Comparison of ENCODE assay signal across 35 mouse cellular contexts in genomic region chr19:35870720-35871119, GRCm38 (mm10).
"Had no signal": no experiment of that assay in that cellular context is flagged by ENCODE, and none has a peak within 500 bp of the region (broad histone marks: within the 10 kb centered on the region; RNA-seq: fewer than 3 reads in every experiment).

No protein-coding gene starts in this region.

- H3K27me3 ChIP-seq: heart, embryonic 12.5 days; heart, embryonic 13.5 days; heart, embryonic 15.5 days; hindbrain, embryonic 12.5 days; hindbrain, embryonic 13.5 days; hindbrain, embryonic 15.5 days; intestine, embryonic 15.5 days; kidney, embryonic 15.5 days had no signal

- H3K4me2 ChIP-seq: heart, embryonic 11.5 days; heart, embryonic 12.5 days; heart, embryonic 13.5 days; heart, embryonic 15.5 days; hindbrain, embryonic 12.5 days; hindbrain, embryonic 13.5 days; hindbrain, embryonic 14.5 days; hindbrain, embryonic 15.5 days; intestine, embryonic 15.5 days; kidney, embryonic 15.5 days had no signal

- H3K4me3 ChIP-seq: heart, embryonic 10.5 days; heart, embryonic 12.5 days; heart, embryonic 13.5 days; heart, embryonic 15.5 days; hindbrain, embryonic 10.5 days; hindbrain, embryonic 12.5 days; hindbrain, embryonic 13.5 days; hindbrain, embryonic 15.5 days; intestine, embryonic 15.5 days; kidney, embryonic 15.5 days; layer of hippocampus, adult 2 months; left cerebral cortex, adult 2 months had no signal

- H3K9me3 ChIP-seq: heart, embryonic 10.5 days; heart, embryonic 12.5 days; heart, embryonic 13.5 days; heart, embryonic 15.5 days; hindbrain, embryonic 10.5 days; hindbrain, embryonic 12.5 days; hindbrain, embryonic 13.5 days; hindbrain, embryonic 15.5 days; intestine, embryonic 15.5 days; kidney, embryonic 15.5 days had no signal

- ATAC-seq: hindbrain, embryonic 16.5 days; hindbrain, postnatal 0 days; inflammation-experienced regulatory T-cells, adult 6 months; intestine, embryonic 15.5 days; intestine, embryonic 16.5 days; intestine, postnatal 0 days had no signal

- DNase-seq: heart, postnatal 10 days; heart, postnatal 14 days; heart, postnatal 4 days; kidney, adult 11 months; kidney, adult 18-20 months; kidney, adult 2 months; kidney, adult 8-10 months; kidney, adult 9 months; kidney, postnatal 10 days; kidney, postnatal 14 days; kidney, postnatal 25 days; kidney, postnatal 36 days; kidney, postnatal 4 days; layer of hippocampus, adult 9-11 months; layer of hippocampus, postnatal 36 days had no signal

- H3K4me1 ChIP-seq: heart, embryonic 10.5 days; heart, embryonic 12.5 days; heart, embryonic 13.5 days; heart, embryonic 15.5 days; hindbrain, embryonic 10.5 days; hindbrain, embryonic 12.5 days; hindbrain, embryonic 13.5 days; hindbrain, embryonic 15.5 days; intestine, embryonic 15.5 days; kidney, embryonic 15.5 days had no signal

- H3K9ac ChIP-seq: heart, embryonic 12.5 days; heart, embryonic 13.5 days; heart, embryonic 15.5 days; hindbrain, embryonic 12.5 days; hindbrain, embryonic 13.5 days; hindbrain, embryonic 14.5 days; hindbrain, embryonic 15.5 days; intestine, embryonic 15.5 days; kidney, embryonic 15.5 days had no signal

- H3K36me3 ChIP-seq: heart, embryonic 10.5 days; heart, embryonic 12.5 days; heart, embryonic 13.5 days; heart, embryonic 15.5 days; hindbrain, embryonic 10.5 days; hindbrain, embryonic 12.5 days; hindbrain, embryonic 13.5 days; hindbrain, embryonic 15.5 days; intestine, embryonic 15.5 days; kidney, embryonic 15.5 days had no signal

- H3K27ac ChIP-seq: heart, embryonic 10.5 days; heart, embryonic 13.5 days; heart, embryonic 15.5 days; hindbrain, embryonic 10.5 days; hindbrain, embryonic 12.5 days; hindbrain, embryonic 13.5 days; hindbrain, embryonic 14.5 days; hindbrain, embryonic 15.5 days; hindbrain, postnatal 0 days; intestine, embryonic 15.5 days; kidney, embryonic 15.5 days; kidney, postnatal 0 days; layer of hippocampus, adult 2 months; left cerebral cortex, adult 2 months had no signal
